Mouse (Mus musculus) cortical plate, adult 2 months (tissue): Measurements from ENCODE around the gene Stbd1.

Experiments
- CTCF ChIP-seq: fragments of 200-500 bp; IDR thresholded peaks from 2 replicates; pipeline ENCODE4 v1.5.1; 2011; ENCODE audit warnings: mild to moderate bottlenecking, control low read depth, low read length; ENCODE audit not compliant: insufficient read depth; ENCODE audit errors: extremely low read depth
- POLR2A ChIP-seq: fragments of 200-500 bp; IDR thresholded peaks from 2 replicates; pipeline ENCODE4 v1.6.1; 2011; ENCODE audit warnings: mild to moderate bottlenecking, low read length, control low read depth; ENCODE audit not compliant: insufficient read depth; ENCODE audit errors: extremely low read depth

GRCm38 (mm10) chr5:92554443-92554842 lies 48.4 kb upstream of the Stbd1 start:
- TF ChIP-seq CTCF, result no peak
- TF ChIP-seq POLR2A, result no peak
